Mouse (Mus musculus) CH12.LX (cell line): ENCODE results near the gene Adm.
A peak's percentile ranks its signal among the peaks of the same experiment; 100 is the strongest.

Source experiments
- CTCF ChIP-seq, 2 experiments: IDR thresholded peaks in 1 of 2; conservative IDR thresholded peaks in 1 of 2; 2 replicates each; pipeline ENCODE4 v1.5.1; 2011 to 2012; ENCODE audit warnings: low read depth in 2 of 2, low read length in 2 of 2, improper control_type of control experiment in 1 of 2, inconsistent platforms in 1 of 2, mild to moderate bottlenecking in 1 of 2, moderate library complexity in 1 of 2
- IRF4 ChIP-seq: IDR thresholded peaks from 2 replicates; pipeline ENCODE4 v1.6.1; 2014; ENCODE audit warnings: low read depth, mild to moderate bottlenecking, inconsistent platforms, low read length, improper control_type of control experiment
- KAT2A ChIP-seq: IDR thresholded peaks from 2 replicates; pipeline ENCODE4 v1.6.1; 2012; ENCODE audit warnings: low read length, improper control_type of control experiment, inconsistent platforms; ENCODE audit not compliant: insufficient replicate concordance
- PAX5 ChIP-seq: IDR thresholded peaks from 2 replicates; pipeline ENCODE4 v1.6.1; 2012; ENCODE audit warnings: low read length, inconsistent platforms, mixed read lengths
- POLR2A ChIP-seq: IDR thresholded peaks from 2 replicates; pipeline ENCODE4 v1.6.1; 2011; ENCODE audit warnings: low read depth, mild to moderate bottlenecking, improper control_type of control experiment, low read length

DNA sequence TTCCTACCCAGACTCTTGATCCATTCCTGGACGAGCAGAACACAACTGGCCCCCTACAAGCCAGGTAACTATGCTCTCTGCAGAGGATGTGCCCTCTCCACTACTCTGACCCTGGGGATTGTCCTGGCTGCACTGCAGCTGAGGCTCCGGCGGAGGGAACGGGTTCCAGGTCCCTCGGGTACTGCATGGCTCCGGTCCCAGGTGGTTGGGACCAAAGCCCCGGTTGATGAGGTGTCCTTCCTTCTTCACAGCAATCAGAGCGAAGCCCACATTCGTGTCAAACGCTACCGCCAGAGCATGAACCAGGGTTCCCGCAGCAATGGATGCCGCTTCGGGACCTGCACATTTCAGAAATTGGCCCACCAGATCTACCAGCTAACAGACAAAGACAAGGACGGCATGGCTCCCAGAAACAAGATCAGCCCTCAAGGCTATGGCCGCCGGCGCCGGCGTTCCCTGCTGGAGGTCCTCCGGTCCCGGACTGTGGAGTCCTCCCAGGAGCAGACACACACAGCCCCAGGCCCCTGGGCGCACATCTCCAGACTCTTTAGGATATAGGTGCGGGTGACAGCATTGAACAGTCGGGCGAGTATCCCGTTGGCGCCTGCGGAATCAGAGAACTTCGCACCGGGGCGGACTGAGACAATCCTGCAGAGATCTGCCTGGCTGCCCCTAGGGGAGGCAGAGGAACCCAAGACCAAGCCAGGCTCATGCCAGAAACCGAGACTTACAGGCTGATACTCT lies 1.3 kb downstream of the Adm start:
- TF ChIP-seq CTCF (conservative IDR thresholded peaks at IDR 0.05 in 1 of 2, IDR thresholded peaks at IDR 0.05 in 1 of 2; ENCODE audit: low read depth in 2 of 2, low read length in 2 of 2) = peak in 1 of 2 experiments; percentile 30; a peak in 2 of 4 replicates
- TF ChIP-seq IRF4 = peak; percentile 10; the same call in 1 of the 2 replicates
- TF ChIP-seq PAX5 = no peak
- TF ChIP-seq POLR2A = no peak
- no peak for TF ChIP-seq KAT2A
